Mouse (Mus musculus) E14TG2a.4 (cell line): ENCODE results near the gene 2310034C09Rik.

Source experiments
- CTCF ChIP-seq: conservative IDR thresholded peaks from 2 replicates; pipeline ENCODE4 v1.5.1; 2014; ENCODE audit warnings: low read length
- POU5F1 ChIP-seq: IDR thresholded peaks from 2 replicates; pipeline ENCODE4 v1.6.1; 2014; ENCODE audit warnings: low read length, borderline replicate concordance

DNA sequence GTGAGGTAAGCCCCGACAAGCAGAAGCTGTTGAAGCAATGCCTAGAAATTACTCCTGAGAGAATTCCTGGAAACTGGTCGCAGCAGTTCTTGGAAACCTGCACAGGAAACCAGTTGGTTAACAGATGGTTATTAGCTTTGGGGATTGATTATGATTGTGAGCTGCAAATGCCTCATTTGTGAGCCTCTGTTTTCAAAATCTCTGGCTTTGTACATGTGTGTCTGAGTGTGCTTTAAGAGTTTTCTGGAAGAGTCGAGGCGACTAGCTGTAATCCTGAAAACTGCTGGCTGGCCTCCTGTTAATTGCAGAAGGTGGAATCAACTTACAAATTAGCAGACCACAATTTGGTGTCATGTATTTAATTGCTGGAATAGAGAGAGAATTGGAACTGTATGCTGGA lies 10.7 kb upstream of the 2310034C09Rik start:
- TF ChIP-seq CTCF (no peak), POU5F1 (no peak)
